Mouse (Mus musculus) stomach, embryonic 14.5 days (tissue): ENCODE results near the gene Cep112. TPM values are rescaled to one million over a fixed set of nuclear protein-coding genes. Genes with fewer than 3 reads are reported as not detected.

Experiments
- ATAC-seq: fragments of 200-750 bp; cut with Nextera tagmentation; 2 replicates; pipeline ENCODE4 v1.8.0; 2017; ENCODE audit warnings: low read depth, moderate TSS enrichment; ENCODE audit not compliant: insufficient number of reproducible peaks, insufficient read depth, low FRiP score
- H3K27ac ChIP-seq: fragments of 300-500 bp; sonication (generic); 2 replicates; pipeline ENCODE4 v1.5.1; 2014; ENCODE audit warnings: mild to moderate bottlenecking, low read length, moderate library complexity, mixed read lengths
- H3K27me3 ChIP-seq: fragments of 300-500 bp; sonication (generic); 2 replicates; pipeline ENCODE4 v1.6.1; 2014; ENCODE audit warnings: low read length, control low read depth, mixed read lengths; ENCODE audit not compliant: control insufficient read depth, insufficient read depth
- H3K36me3 ChIP-seq: fragments of 300-500 bp; sonication (generic); 2 replicates; pipeline ENCODE4 v1.6.1; 2014; ENCODE audit warnings: mild to moderate bottlenecking, control low read depth, low read length, moderate library complexity, mixed read lengths; ENCODE audit not compliant: control insufficient read depth, insufficient read depth
- H3K4me1 ChIP-seq: fragments of 300-500 bp; sonication (generic); 2 replicates; pipeline ENCODE4 v1.6.1; 2014; ENCODE audit warnings: low read length, control low read depth, mixed read lengths; ENCODE audit not compliant: control insufficient read depth, insufficient read depth
- H3K4me2 ChIP-seq: fragments of 300-500 bp; sonication (generic); replicated peaks from 2 replicates; pipeline ENCODE4 v1.6.1; 2014; ENCODE audit warnings: low read depth, low read length, control low read depth
- H3K4me3 ChIP-seq: fragments of 300-500 bp; sonication (generic); 2 replicates; pipeline ENCODE4 v1.5.1; 2014; ENCODE audit warnings: low read depth, low read length, control low read depth
- H3K9ac ChIP-seq: fragments of 300-500 bp; sonication (generic); replicated peaks from 2 replicates; pipeline ENCODE4 v1.6.1; 2014; ENCODE audit warnings: low read depth, mild to moderate bottlenecking, control low read depth, low read length, moderate library complexity, mixed read lengths
- H3K9me3 ChIP-seq: fragments of 300-500 bp; sonication (generic); 2 replicates; pipeline ENCODE4 v1.6.1; 2016; ENCODE audit warnings: low read depth, low read length, control low read depth; ENCODE audit not compliant: control insufficient read depth
- WGBS: fragments of 180-500 bp; shearing (Covaris S2); extraction: QIAGEN DNeasy Blood & Tissue Kit; methylation state at CpG from one replicate; pipeline ENCODE4 v1.1.7; 2014; 5-methylcytosine and 5-hydroxymethylcytosine counted together
- polyA plus RNA-seq: library from polyadenylated mRNA; unstranded; fragments of >200 nt; fragmentation: Nextera tagmentation; extraction: Ambion mirVana; gene quantifications from 2 replicates; pipeline ENCODE4 v1.2.1, GENCODE M21; 2014

The Cep112 gene
- polyA plus RNA-seq, 1 experiment from 2014 or later, result 24.1 TPM

DNA sequence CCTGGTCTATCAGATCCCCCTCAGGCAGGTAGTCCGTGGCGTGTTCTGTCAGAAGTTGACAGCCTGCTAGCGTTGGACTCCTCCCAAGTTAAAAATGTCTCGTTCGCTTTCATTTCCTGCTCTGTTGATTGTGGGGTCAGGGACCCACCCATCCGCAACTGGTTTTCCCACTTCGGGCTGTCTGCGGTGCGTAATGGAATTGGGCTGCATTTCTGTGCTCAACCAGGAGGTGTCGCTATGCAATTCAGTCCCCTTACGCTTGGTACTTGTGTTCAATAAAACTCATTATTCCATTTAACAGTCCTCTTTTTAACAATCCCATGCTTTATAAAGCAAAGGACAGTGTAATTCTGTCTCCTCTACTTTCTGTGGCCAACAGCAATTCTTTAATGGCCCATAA is 464.1 kb downstream of the Cep112 start:
- Histone ChIP-seq H3K9me3 (no peaks in the 10 kb centered on the region), H3K4me2 (no peak overlapping the region), H3K36me3 (no peaks in the 10 kb centered on the region), H3K4me3 (no peak overlapping the region), H3K9ac (no peak overlapping the region), H3K27me3 (no peaks in the 10 kb centered on the region), H3K27ac (no peak overlapping the region), H3K4me1 (peaks cover 10% of the 10 kb centered on the region; the same call in 1 of the 2 replicates)
- WGBS, result 51% methylated on average over 11 of the region's 11 CpGs
- ATAC-seq, result no peak

GRCm38 (mm10) chr11:108890544-108890943 is 465.6 kb downstream of the Cep112 start:
- H3K4me1 ChIP-seq, result peaks cover 10% of the 10 kb centered on the region; the same call in 1 of the 2 replicates
- H3K27me3 ChIP-seq, result no peaks in the 10 kb centered on the region
- H3K27ac ChIP-seq, result peak overlapping the region; percentile 90; the same call in 1 of the 2 replicates

DNA sequence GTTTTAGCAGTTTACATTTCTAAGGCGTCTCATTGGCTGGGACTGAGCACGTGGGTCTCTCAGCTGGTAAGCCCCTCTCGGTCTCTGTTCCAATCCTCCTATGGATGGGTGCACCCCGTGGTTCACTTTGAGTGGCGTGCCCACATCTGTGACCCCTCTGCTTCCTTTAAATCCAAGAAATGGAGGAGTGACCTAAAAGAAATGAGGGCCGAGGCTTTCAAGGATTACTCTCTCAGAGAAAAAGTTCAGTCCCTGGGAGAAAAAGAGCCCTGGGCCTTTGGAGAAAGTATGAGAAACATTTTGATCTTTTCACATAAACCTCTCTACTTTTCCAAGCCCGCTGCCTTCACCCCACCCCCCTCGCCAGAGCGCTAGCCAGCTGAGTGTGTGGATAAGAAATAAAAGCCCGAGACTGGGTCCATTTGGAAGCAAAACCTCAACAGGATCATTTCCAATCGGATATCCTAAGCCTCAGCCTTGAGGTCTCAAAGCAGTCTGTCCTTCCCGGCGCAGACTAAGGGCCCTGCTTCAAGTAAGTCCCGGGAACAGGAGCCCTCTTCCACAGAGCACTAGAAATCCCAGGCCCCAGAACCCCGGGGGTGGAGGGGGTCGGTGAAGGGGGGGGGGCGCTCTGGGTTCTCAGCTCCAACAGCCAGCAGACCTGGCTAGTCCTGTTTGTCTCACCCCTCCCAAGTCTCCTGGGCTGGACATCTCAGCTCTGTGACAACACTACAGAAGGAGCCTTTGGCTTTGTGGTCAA is 466.3 kb downstream of the Cep112 start:
- ATAC-seq, result peak; percentile 78; the same call in 1 of the 2 replicates
- H3K36me3 ChIP-seq, result no peaks in the 10 kb centered on the region
- peak overlapping the region; percentile 90 for H3K27ac ChIP-seq
- WGBS, result 4% methylated on average over 17 of the region's 17 CpGs
- peak overlapping the region; percentile 18; the same call in 1 of the 2 replicates for H3K9ac ChIP-seq
- peak overlapping the region; percentile 27 for H3K4me3 ChIP-seq
- H3K4me1 ChIP-seq, result peaks cover 10% of the 10 kb centered on the region; the same call in 1 of the 2 replicates
- H3K27me3 ChIP-seq, result no peaks in the 10 kb centered on the region
- peak overlapping the region; percentile 60 for H3K4me2 ChIP-seq
- H3K9me3 ChIP-seq, result no peaks in the 10 kb centered on the region

More at GRCm38 (mm10) chr11:108890544-108890943, 465.6 kb downstream of the Cep112 start:
- Histone ChIP-seq H3K36me3 (no peaks in the 10 kb centered on the region), H3K9ac (no peak overlapping the region; the same call in 1 of the 2 replicates), H3K9me3 (no peaks in the 10 kb centered on the region), H3K4me3 (0 out of 2 replicates have a peak overlapping the region, but pooled peaks have one; percentile 27), H3K4me2 (peak overlapping the region; percentile 60)
- no peak for ATAC-seq
- 30% methylated on average over 16 of the region's 16 CpGs for WGBS

GRCm38 (mm10) chr11:108891871-108892380 is 466.9 kb downstream of the Cep112 start:
- H3K27ac ChIP-seq, result peak overlapping the region; percentile 90
- WGBS, result 5% methylated on average over 21 of the region's 21 CpGs
- no peaks in the 10 kb centered on the region for H3K27me3 ChIP-seq
- H3K9me3 ChIP-seq, result no peaks in the 10 kb centered on the region
- no peaks in the 10 kb centered on the region for H3K36me3 ChIP-seq
- 0 out of 2 replicates have a peak overlapping the region, but pooled peaks have one; percentile 18 for H3K9ac ChIP-seq
- no peak for ATAC-seq
- peak overlapping the region; percentile 27 for H3K4me3 ChIP-seq
- H3K4me2 ChIP-seq, result peak overlapping the region; percentile 60
- peaks cover 10% of the 10 kb centered on the region; the same call in 1 of the 2 replicates for H3K4me1 ChIP-seq

DNA sequence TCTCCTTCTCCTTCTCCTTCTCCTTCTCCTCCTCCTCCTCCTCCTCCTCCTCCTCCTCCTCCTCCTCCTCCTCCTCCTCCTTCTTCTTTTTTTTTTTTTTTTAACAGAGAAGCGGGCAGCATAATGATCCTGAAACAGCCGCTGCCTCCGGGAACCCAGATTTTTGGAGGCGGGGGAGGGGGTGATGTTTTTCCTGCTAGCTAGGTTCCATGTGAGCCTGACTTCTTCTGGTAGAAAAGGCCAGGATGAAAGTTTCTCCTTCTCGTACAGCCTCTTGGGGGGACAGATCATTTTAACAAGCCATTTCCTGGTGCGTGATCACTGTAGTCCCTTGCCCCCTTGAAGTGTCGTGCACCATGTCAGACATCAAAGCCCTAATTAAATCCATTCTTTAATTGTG is 467.4 kb downstream of the Cep112 start:
- no peaks in the 10 kb centered on the region for H3K27me3 ChIP-seq
- H3K9me3 ChIP-seq, result no peaks in the 10 kb centered on the region
- no peak overlapping the region for H3K9ac ChIP-seq
- H3K36me3 ChIP-seq, result no peaks in the 10 kb centered on the region
- no peak for ATAC-seq
- no peak overlapping the region for H3K27ac ChIP-seq
- no peak overlapping the region; the same call in 1 of the 2 replicates for H3K4me2 ChIP-seq
- 25% methylated on average over 6 of the region's 7 CpGs for WGBS
- H3K4me1 ChIP-seq, result peaks cover 10% of the 10 kb centered on the region; the same call in 1 of the 2 replicates
- H3K4me3 ChIP-seq, result no peak overlapping the region

GRCm38 (mm10) chr11:108893232-108893790 is 468.3 kb downstream of the Cep112 start:
- H3K4me3 ChIP-seq, result no peak overlapping the region
- no peaks in the 10 kb centered on the region for H3K36me3 ChIP-seq
- H3K27me3 ChIP-seq, result no peaks in the 10 kb centered on the region
- 66% methylated on average over 12 of the region's 12 CpGs for WGBS
- no peaks in the 10 kb centered on the region for H3K9me3 ChIP-seq
- H3K27ac ChIP-seq, result no peak overlapping the region
- H3K4me2 ChIP-seq, result no peak overlapping the region
- peaks cover 10% of the 10 kb centered on the region; the same call in 1 of the 2 replicates for H3K4me1 ChIP-seq
- H3K9ac ChIP-seq, result no peak overlapping the region
- no peak for ATAC-seq

GRCm38 (mm10) chr11:108893855-108894510 is 469.0 kb downstream of the Cep112 start:
- WGBS, result 68% methylated on average over 10 of the region's 10 CpGs
- Histone ChIP-seq H3K36me3 (no peaks in the 10 kb centered on the region), H3K4me3 (no peak overlapping the region), H3K4me2 (no peak overlapping the region), H3K9me3 (no peaks in the 10 kb centered on the region), H3K9ac (no peak overlapping the region), H3K27me3 (no peaks in the 10 kb centered on the region), H3K27ac (no peak overlapping the region), H3K4me1 (peaks cover 10% of the 10 kb centered on the region; the same call in 1 of the 2 replicates)
- ATAC-seq, result no peak

- 79% methylated on average over 4 of the region's 4 CpGs for WGBS
- Histone ChIP-seq H3K9ac (no peak overlapping the region), H3K27me3 (no peaks in the 10 kb centered on the region), H3K4me3 (no peak overlapping the region), H3K4me1 (peaks cover 6% of the 10 kb centered on the region; the same call in 1 of the 2 replicates), H3K9me3 (no peaks in the 10 kb centered on the region), H3K4me2 (no peak overlapping the region), H3K27ac (no peak overlapping the region), H3K36me3 (no peaks in the 10 kb centered on the region)
- no peak for ATAC-seq
Observed at GRCm38 (mm10) chr11:108897034-108897433, 472.0 kb downstream of the Cep112 start.
